Mouse (Mus musculus): Measurements from ENCODE around the gene 1700021F05Rik. TPM values are rescaled to one million over a fixed set of nuclear protein-coding genes. Genes with fewer than 3 reads are reported as not detected.
A peak's percentile ranks its signal among the peaks of the same experiment; 100 is the strongest.

Gene 1700021F05Rik
- polyA plus RNA-seq, 1 experiment from 2014 or later = 31.2 TPM

- no peak overlapping the region for H3K27ac ChIP-seq (ENCODE audit: low read depth)
- H3K4me2 ChIP-seq (ENCODE audit: low read depth, low read length) = no peak overlapping the region
- ATAC-seq = no peak
- 52% methylated on average over 4 of the region's 4 CpGs for WGBS (ENCODE audit: insufficient replicate concordance)
- peaks cover 11% of the 10 kb centered on the region for H3K4me1 ChIP-seq (ENCODE audit: insufficient read depth)
- DNase-seq = no peak
- no peak overlapping the region for H3K4me3 ChIP-seq (ENCODE audit: low read depth, low read length)
- no peak for TF ChIP-seq CTCF (IDR thresholded peaks at IDR 0.05; ENCODE audit: low read depth)
- TF ChIP-seq EP300 (IDR thresholded peaks at IDR 0.05; ENCODE audit: low read depth) = no peak
- H3K9me3 ChIP-seq (ENCODE audit: low read length) = no peaks in the 10 kb centered on the region
- no peak overlapping the region for H3K9ac ChIP-seq (replicated peaks)
- 0 out of 2 replicates have a peak, but pooled peaks cover 2% of the 10 kb centered on the region for H3K36me3 ChIP-seq (replicated peaks; ENCODE audit: insufficient read depth, low read length)
- no peaks in the 10 kb centered on the region for H3K27me3 ChIP-seq (ENCODE audit: insufficient read depth, low read length)
Measured at GRCm38 (mm10) chr10:43517836-43518235, 23.0 kb downstream of the 1700021F05Rik start.

GRCm38 (mm10) chr10:43516992-43517660 is 23.7 kb downstream of the 1700021F05Rik start:
- no peak for TF ChIP-seq CTCF (IDR thresholded peaks at IDR 0.05; ENCODE audit: low read depth)
- no peak for TF ChIP-seq EP300 (IDR thresholded peaks at IDR 0.05; ENCODE audit: low read depth)
- ATAC-seq = no peak
- no peaks in the 10 kb centered on the region for H3K9me3 ChIP-seq (ENCODE audit: low read length)
- no peak overlapping the region for H3K4me2 ChIP-seq (ENCODE audit: low read depth, low read length)
- H3K4me1 ChIP-seq (ENCODE audit: insufficient read depth) = peaks cover 11% of the 10 kb centered on the region
- H3K27ac ChIP-seq (ENCODE audit: low read depth) = no peak overlapping the region
- H3K4me3 ChIP-seq (ENCODE audit: low read depth, low read length) = no peak overlapping the region
- H3K27me3 ChIP-seq (ENCODE audit: insufficient read depth, low read length) = no peaks in the 10 kb centered on the region
- no peak overlapping the region for H3K9ac ChIP-seq (replicated peaks)
- WGBS (ENCODE audit: insufficient replicate concordance) = 51% methylated on average over 6 of the region's 6 CpGs
- no peak for DNase-seq
- 0 out of 2 replicates have a peak, but pooled peaks cover 2% of the 10 kb centered on the region for H3K36me3 ChIP-seq (replicated peaks; ENCODE audit: insufficient read depth, low read length)

- H3K36me3 ChIP-seq (replicated peaks; ENCODE audit: insufficient read depth, low read length) = peaks cover 6% of the 10 kb centered on the region; the same call in 1 of the 2 replicates
- peak; percentile 82 for ATAC-seq
Measured at GRCm38 (mm10) chr10:43512976-43513375, 27.8 kb downstream of the 1700021F05Rik start.

GRCm38 (mm10) chr10:43509228-43509627 is 31.6 kb downstream of the 1700021F05Rik start:
- peaks cover 3% of the 10 kb centered on the region for H3K4me1 ChIP-seq (ENCODE audit: insufficient read depth)
- peak; percentile 35 for DNase-seq
- ATAC-seq = peak; percentile 63
- H3K9me3 ChIP-seq (ENCODE audit: low read length) = no peaks in the 10 kb centered on the region
- no peak overlapping the region for H3K4me3 ChIP-seq (ENCODE audit: low read depth, low read length)
- 76% methylated on average over 7 of the region's 7 CpGs for WGBS (ENCODE audit: insufficient replicate concordance)
- H3K4me2 ChIP-seq (ENCODE audit: low read depth, low read length) = no peak overlapping the region
- H3K27ac ChIP-seq (ENCODE audit: low read depth) = no peak overlapping the region
- H3K36me3 ChIP-seq (replicated peaks; ENCODE audit: insufficient read depth, low read length) = peaks cover 6% of the 10 kb centered on the region; the same call in 1 of the 2 replicates
- no peaks in the 10 kb centered on the region for H3K27me3 ChIP-seq (ENCODE audit: insufficient read depth, low read length)
- TF ChIP-seq EP300 (IDR thresholded peaks at IDR 0.05; ENCODE audit: low read depth) (no peak), CTCF (IDR thresholded peaks at IDR 0.05; ENCODE audit: low read depth) (no peak)
- H3K9ac ChIP-seq (replicated peaks) = no peak overlapping the region

More at GRCm38 (mm10) chr10:43512976-43513375, 27.8 kb downstream of the 1700021F05Rik start:
- H3K27ac ChIP-seq (ENCODE audit: low read depth) = peak overlapping the region; percentile 80
- 74% methylated on average over 10 of the region's 10 CpGs for WGBS (ENCODE audit: insufficient replicate concordance)
- DNase-seq = no peak
- H3K9ac ChIP-seq (replicated peaks) = no peak overlapping the region
- H3K4me2 ChIP-seq (ENCODE audit: low read depth, low read length) = no peak overlapping the region
- no peaks in the 10 kb centered on the region for H3K27me3 ChIP-seq (ENCODE audit: insufficient read depth, low read length)
- H3K4me1 ChIP-seq (ENCODE audit: insufficient read depth) = peaks cover 11% of the 10 kb centered on the region
- no peak overlapping the region for H3K4me3 ChIP-seq (ENCODE audit: low read depth, low read length)
- H3K9me3 ChIP-seq (ENCODE audit: low read length) = no peaks in the 10 kb centered on the region
- TF ChIP-seq CTCF (IDR thresholded peaks at IDR 0.05; ENCODE audit: low read depth) (no peak), EP300 (IDR thresholded peaks at IDR 0.05; ENCODE audit: low read depth) (no peak)

- no peak overlapping the region for H3K4me2 ChIP-seq (ENCODE audit: low read depth, low read length)
- H3K27ac ChIP-seq (ENCODE audit: low read depth) = no peak overlapping the region
- no peaks in the 10 kb centered on the region; the same call in 1 of the 2 replicates for H3K4me1 ChIP-seq (ENCODE audit: insufficient read depth)
- no peaks in the 10 kb centered on the region for H3K27me3 ChIP-seq (ENCODE audit: insufficient read depth, low read length)
- WGBS (ENCODE audit: insufficient replicate concordance) = 75% methylated on average over 4 of the region's 4 CpGs
- no peak for TF ChIP-seq CTCF (IDR thresholded peaks at IDR 0.05; ENCODE audit: low read depth)
- no peak for TF ChIP-seq EP300 (IDR thresholded peaks at IDR 0.05; ENCODE audit: low read depth)
- no peak overlapping the region for H3K4me3 ChIP-seq (ENCODE audit: low read depth, low read length)
- ATAC-seq (no peak), DNase-seq (no peak)
- no peaks in the 10 kb centered on the region for H3K9me3 ChIP-seq (ENCODE audit: low read length)
- H3K9ac ChIP-seq (replicated peaks) = no peak overlapping the region
- H3K36me3 ChIP-seq (replicated peaks; ENCODE audit: insufficient read depth, low read length) = peaks cover 4% of the 10 kb centered on the region; the same call in 1 of the 2 replicates
Measured at GRCm38 (mm10) chr10:43507051-43507450, 33.7 kb downstream of the 1700021F05Rik start.

GRCm38 (mm10) chr10:43504291-43504690 is 36.5 kb downstream of the 1700021F05Rik start:
- H3K36me3 ChIP-seq (replicated peaks; ENCODE audit: insufficient read depth, low read length) = no peaks in the 10 kb centered on the region
- ATAC-seq (no peak), DNase-seq (no peak)
- TF ChIP-seq CTCF (IDR thresholded peaks at IDR 0.05; ENCODE audit: low read depth) (no peak), EP300 (IDR thresholded peaks at IDR 0.05; ENCODE audit: low read depth) (no peak)
- H3K4me2 ChIP-seq (ENCODE audit: low read depth, low read length) = no peak overlapping the region
- H3K4me1 ChIP-seq (ENCODE audit: insufficient read depth) = no peaks in the 10 kb centered on the region; the same call in 1 of the 2 replicates
- H3K4me3 ChIP-seq (ENCODE audit: low read depth, low read length) = no peak overlapping the region
- WGBS (ENCODE audit: insufficient replicate concordance) = 50% methylated on average over 1 of the region's 1 CpGs
- no peaks in the 10 kb centered on the region for H3K9me3 ChIP-seq (ENCODE audit: low read length)
- no peaks in the 10 kb centered on the region for H3K27me3 ChIP-seq (ENCODE audit: insufficient read depth, low read length)
- H3K9ac ChIP-seq (replicated peaks) = no peak overlapping the region
- H3K27ac ChIP-seq (ENCODE audit: low read depth) = no peak overlapping the region

All from liver, postnatal 0 days (tissue).